10 mouse cellular contexts compared by ENCODE assay signal in genomic region chr8:127125686-127126683, GRCm38 (mm10).
A peak's percentile ranks its signal among the peaks of the same experiment; 100 is the strongest.
DNase-seq lines count a peak whose midpoint lies in the region; ATAC-seq and TF ChIP-seq lines count a peak whose summit lies in the region.
"Had no signal": no experiment of that assay in that cellular context is flagged by ENCODE, and none has a peak within 500 bp of the region (broad histone marks: within the 10 kb centered on the region; RNA-seq: fewer than 3 reads in every experiment).

No protein-coding gene starts in this region.

- peak overlapping the region; percentile 10; the same call in 1 of the 2 replicates for H3K4me2 ChIP-seq in forebrain, embryonic 12.5 days
- no peak overlapping the region for H3K4me2 ChIP-seq in forebrain, embryonic 15.5 days (replicated peaks)
- no peak overlapping the region for H3K4me2 ChIP-seq in lung, embryonic 14.5 days
- no peak overlapping the region for H3K4me2 ChIP-seq in embryonic facial prominence, embryonic 11.5 days (ENCODE audit: low read depth, low read length)
- peak overlapping the region; percentile 50; the same call in 1 of the 2 replicates for H3K4me2 ChIP-seq in liver, postnatal 0 days (ENCODE audit: low read depth, low read length)

- no peak overlapping the region for H3K4me3 ChIP-seq in forebrain, embryonic 12.5 days (replicated peaks)
- no peak overlapping the region for H3K4me3 ChIP-seq in forebrain, embryonic 15.5 days
- H3K4me3 ChIP-seq in lung, embryonic 14.5 days (ENCODE audit: low read depth, low read length), result no peak overlapping the region
- no peak overlapping the region for H3K4me3 ChIP-seq in embryonic facial prominence, embryonic 11.5 days (ENCODE audit: low read depth, low read length)
- H3K4me3 ChIP-seq in liver, postnatal 0 days (ENCODE audit: low read depth, low read length), result no peak overlapping the region
- H3K4me3 ChIP-seq: kidney, embryonic 15.5 days had no signal

- H3K4me1 ChIP-seq in forebrain, embryonic 12.5 days, result peaks cover 43% of the 10 kb centered on the region
- H3K4me1 ChIP-seq in forebrain, embryonic 15.5 days, result peaks cover 15% of the 10 kb centered on the region
- peaks cover 26% of the 10 kb centered on the region for H3K4me1 ChIP-seq in lung, embryonic 14.5 days (ENCODE audit: insufficient read depth)
- H3K4me1 ChIP-seq in embryonic facial prominence, embryonic 11.5 days (ENCODE audit: control insufficient read depth, insufficient read depth, low read length), result peaks cover 11% of the 10 kb centered on the region
- H3K4me1 ChIP-seq in liver, postnatal 0 days (ENCODE audit: insufficient read depth), result peaks cover 16% of the 10 kb centered on the region

- no peak overlapping the region for H3K27ac ChIP-seq in forebrain, embryonic 12.5 days
- no peak overlapping the region for H3K27ac ChIP-seq in forebrain, embryonic 15.5 days (replicated peaks)
- no peak overlapping the region; the same call in 1 of the 2 replicates for H3K27ac ChIP-seq in lung, embryonic 14.5 days (ENCODE audit: low read depth)
- H3K27ac ChIP-seq in embryonic facial prominence, embryonic 11.5 days (replicated peaks; ENCODE audit: low read depth, low read length), result no peak overlapping the region
- peak overlapping the region; percentile 84 for H3K27ac ChIP-seq in liver, postnatal 0 days (ENCODE audit: low read depth)
- H3K27ac ChIP-seq: kidney, embryonic 15.5 days had no signal

- WGBS in forebrain, embryonic 12.5 days, result 24% methylated on average over 11 of the region's 11 CpGs
- 34% methylated on average over 11 of the region's 11 CpGs for WGBS in forebrain, embryonic 15.5 days
- WGBS in lung, embryonic 14.5 days, result 26% methylated on average over 11 of the region's 11 CpGs
- 15% methylated on average over 11 of the region's 11 CpGs for WGBS in embryonic facial prominence, embryonic 11.5 days
- WGBS in liver, postnatal 0 days (ENCODE audit: insufficient replicate concordance), result 51% methylated on average over 11 of the region's 11 CpGs

- H3K36me3 ChIP-seq in forebrain, embryonic 12.5 days (replicated peaks), result no peaks in the 10 kb centered on the region
- H3K36me3 ChIP-seq in forebrain, embryonic 15.5 days, result no peaks in the 10 kb centered on the region
- no peaks in the 10 kb centered on the region for H3K36me3 ChIP-seq in lung, embryonic 14.5 days (ENCODE audit: insufficient read depth)
- H3K36me3 ChIP-seq in embryonic facial prominence, embryonic 11.5 days (replicated peaks; ENCODE audit: control insufficient read depth, insufficient read depth, low read depth, low read length), result no peaks in the 10 kb centered on the region
- H3K36me3 ChIP-seq in liver, postnatal 0 days (replicated peaks; ENCODE audit: insufficient read depth, low read length), result no peaks in the 10 kb centered on the region
- H3K36me3 ChIP-seq: kidney, embryonic 15.5 days had no signal

- no peak; the same call in 1 of the 2 replicates for TF ChIP-seq EP300 in liver, postnatal 0 days (IDR thresholded peaks at IDR 0.05; ENCODE audit: low read depth)

- intact Hi-C loops in gastrocnemius, postnatal 14 days (cut with DNase I; ENCODE audit: low total_unique reads), result no loop called here

- H3K9me3 ChIP-seq in forebrain, embryonic 12.5 days, result no peaks in the 10 kb centered on the region
- no peaks in the 10 kb centered on the region for H3K9me3 ChIP-seq in forebrain, embryonic 15.5 days
- H3K9me3 ChIP-seq in lung, embryonic 14.5 days (ENCODE audit: low read depth, low read length), result no peaks in the 10 kb centered on the region
- H3K9me3 ChIP-seq in embryonic facial prominence, embryonic 11.5 days (replicated peaks; ENCODE audit: control insufficient read depth, low read length), result no peaks in the 10 kb centered on the region
- no peaks in the 10 kb centered on the region for H3K9me3 ChIP-seq in liver, postnatal 0 days (ENCODE audit: low read length)
- H3K9me3 ChIP-seq: kidney, embryonic 15.5 days had no signal

- DNase-seq in lung, embryonic 14.5 days, result no peak
- no peak for DNase-seq in lung, adult 18-20 months
- peak; percentile 48 for DNase-seq in embryonic facial prominence, embryonic 11.5 days (ENCODE audit: low spot score)
- DNase-seq in liver, postnatal 0 days, result peak; percentile 74
- no peak for DNase-seq in gastrocnemius, postnatal 14 days
- no peak for DNase-seq in thymus, postnatal 14 days
- DNase-seq: B cell, adult 2 months had no signal

- no peaks in the 10 kb centered on the region for H3K27me3 ChIP-seq in forebrain, embryonic 12.5 days
- no peaks in the 10 kb centered on the region for H3K27me3 ChIP-seq in forebrain, embryonic 15.5 days
- H3K27me3 ChIP-seq in lung, embryonic 14.5 days (ENCODE audit: insufficient read depth, low read length), result no peaks in the 10 kb centered on the region
- H3K27me3 ChIP-seq in embryonic facial prominence, embryonic 11.5 days (ENCODE audit: control insufficient read depth, insufficient read depth, low read length), result no peaks in the 10 kb centered on the region
- no peaks in the 10 kb centered on the region for H3K27me3 ChIP-seq in liver, postnatal 0 days (ENCODE audit: insufficient read depth, low read length)
- H3K27me3 ChIP-seq: kidney, embryonic 15.5 days had no signal

- ATAC-seq in forebrain, embryonic 12.5 days (ENCODE audit: low FRiP score), result no peak
- ATAC-seq in forebrain, embryonic 15.5 days (replicated peaks), result no peak
- ATAC-seq in lung, embryonic 14.5 days (ENCODE audit: insufficient read depth), result peak; percentile 35; the same call in 1 of the 2 replicates
- ATAC-seq in embryonic facial prominence, embryonic 11.5 days (replicated peaks; ENCODE audit: insufficient number of reproducible peaks, low FRiP score, low TSS enrichment, low read depth), result no peak
- ATAC-seq in liver, postnatal 0 days, result peak; percentile 90

- no peak for TF ChIP-seq CTCF in lung, embryonic 14.5 days (IDR thresholded peaks at IDR 0.05; ENCODE audit: low read depth)
- TF ChIP-seq CTCF in liver, postnatal 0 days (IDR thresholded peaks at IDR 0.05; ENCODE audit: low read depth), result no peak

- H3K9ac ChIP-seq in forebrain, embryonic 12.5 days, result no peak overlapping the region
- H3K9ac ChIP-seq in forebrain, embryonic 15.5 days (replicated peaks), result no peak overlapping the region
- no peak overlapping the region for H3K9ac ChIP-seq in lung, embryonic 14.5 days
- no peak overlapping the region for H3K9ac ChIP-seq in embryonic facial prominence, embryonic 11.5 days (replicated peaks; ENCODE audit: low read length)
- H3K9ac ChIP-seq in liver, postnatal 0 days (replicated peaks), result 0 out of 2 replicates have a peak overlapping the region, but pooled peaks have one; percentile 9
- H3K9ac ChIP-seq: kidney, embryonic 15.5 days had no signal

Comparison
In these comparisons a context has a peak if more than half of its experiments do, and no peak if none do; other contexts are left out.
1. H3K4me2 ChIP-seq: peak in forebrain, embryonic 12.5 days (single experiment) and liver, postnatal 0 days (single experiment); none in forebrain, embryonic 15.5 days (single experiment), lung, embryonic 14.5 days (single experiment) and embryonic facial prominence, embryonic 11.5 days (single experiment).
2. ATAC-seq: peak in lung, embryonic 14.5 days (single experiment) and liver, postnatal 0 days (single experiment); none in forebrain, embryonic 12.5 days (single experiment), forebrain, embryonic 15.5 days (single experiment) and embryonic facial prominence, embryonic 11.5 days (single experiment).
3. DNase-seq: peak in embryonic facial prominence, embryonic 11.5 days (single experiment) and liver, postnatal 0 days (single experiment); none in lung, embryonic 14.5 days (single experiment), lung, adult 18-20 months (0 of 2), gastrocnemius, postnatal 14 days (single experiment) and thymus, postnatal 14 days (single experiment).